Mouse (Mus musculus) stomach, postnatal 0 days (tissue): ENCODE data around the gene Trim2.

Experiments used
- CTCF ChIP-seq: IDR thresholded peaks from 2 replicates; pipeline ENCODE4 v1.5.1; 2016; ENCODE audit warnings: antibody characterized with exemption, low read depth, mild to moderate bottlenecking, moderate library complexity
- EP300 ChIP-seq: optimal IDR thresholded peaks from 2 replicates; pipeline ENCODE3; 2016; ENCODE audit warnings: antibody characterized with exemption

GRCm38 (mm10) chr3:84247789-84248188 lies 58.9 kb downstream of the Trim2 start:
- no peak for TF ChIP-seq CTCF
- no peak for TF ChIP-seq EP300
